Mouse (Mus musculus) neural tube, embryonic 12.5 days (tissue): ENCODE measurements at regions not wholly inside any gene's neighbourhood (a gene's known extent, or its start where the extent isn't known, plus 50 kb on each side); places are given as distances from the start of the nearest gene placed in this dataset.

ENCODE experiments used
- ATAC-seq: fragments of 200-750 bp; cut with Nextera tagmentation; 2 replicates; pipeline ENCODE4 v1.8.0; 2017; ENCODE audit warnings: low read depth, mild to moderate bottlenecking, moderate TSS enrichment, moderate library complexity; ENCODE audit not compliant: low FRiP score
- H3K27ac ChIP-seq: fragments of 300-500 bp; sonication (generic); 2 replicates; pipeline ENCODE4 v1.5.1; 2016
- H3K27me3 ChIP-seq: fragments of 300-500 bp; sonication (generic); replicated peaks from 2 replicates; pipeline ENCODE4 v1.6.1; 2016; ENCODE audit warnings: mild to moderate bottlenecking
- H3K36me3 ChIP-seq: fragments of 300-500 bp; sonication (generic); 2 replicates; pipeline ENCODE4 v1.6.1; 2016; ENCODE audit warnings: mild to moderate bottlenecking
- H3K4me1 ChIP-seq: fragments of 300-500 bp; sonication (generic); 2 replicates; pipeline ENCODE4 v1.6.1; 2016
- H3K4me2 ChIP-seq: fragments of 300-500 bp; sonication (generic); replicated peaks from 2 replicates; pipeline ENCODE4 v1.6.1; 2016; ENCODE audit warnings: mild to moderate bottlenecking
- H3K4me3 ChIP-seq: fragments of 300-500 bp; sonication (generic); 2 replicates; pipeline ENCODE4 v1.5.1; 2016
- H3K9ac ChIP-seq: fragments of 300-500 bp; sonication (generic); 2 replicates; pipeline ENCODE4 v1.6.1; 2016; ENCODE audit warnings: mild to moderate bottlenecking
- H3K9me3 ChIP-seq: fragments of 300-500 bp; sonication (generic); 2 replicates; pipeline ENCODE4 v1.6.1; 2016; ENCODE audit warnings: mild to moderate bottlenecking
- WGBS: fragments of 180-500 bp; shearing (Covaris S2); methylation state at CpG from one replicate; pipeline ENCODE4 v1.1.7; 2016; 5-methylcytosine and 5-hydroxymethylcytosine counted together

- Histone ChIP-seq H3K27me3 (no peaks in the 10 kb centered on the region), H3K9ac (no peak overlapping the region), H3K9me3 (no peaks in the 10 kb centered on the region), H3K36me3 (no peaks in the 10 kb centered on the region), H3K27ac (no peak overlapping the region), H3K4me2 (no peak overlapping the region), H3K4me3 (no peak overlapping the region), H3K4me1 (no peaks in the 10 kb centered on the region)
- no peak for ATAC-seq
- 83% methylated on average over 3 of the region's 3 CpGs for WGBS
Measured at GRCm38 (mm10) chr11:66605998-66606397, 80.2 kb upstream of the Shisa6 start.

GRCm38 (mm10) chr11:66606646-66607045 is 80.9 kb upstream of the Shisa6 start:
- Histone ChIP-seq H3K9ac (no peak overlapping the region), H3K4me3 (no peak overlapping the region), H3K27ac (no peak overlapping the region), H3K4me1 (no peaks in the 10 kb centered on the region), H3K27me3 (no peaks in the 10 kb centered on the region), H3K36me3 (no peaks in the 10 kb centered on the region), H3K9me3 (no peaks in the 10 kb centered on the region), H3K4me2 (no peak overlapping the region)
- no peak for ATAC-seq
- WGBS = 60% methylated on average over 9 of the region's 9 CpGs

- H3K9ac ChIP-seq = no peak overlapping the region
- 93% methylated on average over 2 of the region's 2 CpGs for WGBS
- no peak overlapping the region for H3K4me3 ChIP-seq
- ATAC-seq = no peak
- H3K27me3 ChIP-seq = no peaks in the 10 kb centered on the region
- no peaks in the 10 kb centered on the region for H3K9me3 ChIP-seq
- no peak overlapping the region for H3K27ac ChIP-seq
- 0 out of 2 replicates have a peak, but pooled peaks cover 4% of the 10 kb centered on the region for H3K4me1 ChIP-seq
- no peak overlapping the region for H3K4me2 ChIP-seq
- no peaks in the 10 kb centered on the region for H3K36me3 ChIP-seq
Measured at GRCm38 (mm10) chr11:66609733-66610132, 84.0 kb upstream of the Shisa6 start.

GRCm38 (mm10) chr11:66613150-66613549 is 87.4 kb upstream of the Shisa6 start:
- Histone ChIP-seq H3K9ac (no peak overlapping the region), H3K9me3 (no peaks in the 10 kb centered on the region), H3K4me2 (no peak overlapping the region), H3K4me3 (no peak overlapping the region), H3K36me3 (no peaks in the 10 kb centered on the region), H3K27ac (no peak overlapping the region), H3K27me3 (no peaks in the 10 kb centered on the region), H3K4me1 (0 out of 2 replicates have a peak, but pooled peaks cover 4% of the 10 kb centered on the region)
- WGBS = 17% methylated on average over 6 of the region's 6 CpGs
- no peak for ATAC-seq

- Histone ChIP-seq H3K9me3 (no peaks in the 10 kb centered on the region), H3K4me1 (no peaks in the 10 kb centered on the region), H3K4me3 (no peak overlapping the region), H3K9ac (no peak overlapping the region), H3K27ac (no peak overlapping the region), H3K27me3 (no peaks in the 10 kb centered on the region), H3K4me2 (no peak overlapping the region), H3K36me3 (no peaks in the 10 kb centered on the region)
- 91% methylated on average over 4 of the region's 4 CpGs for WGBS
- ATAC-seq = no peak
Measured at GRCm38 (mm10) chr11:66625491-66625890, 99.7 kb upstream of the Shisa6 start.

GRCm38 (mm10) chr11:66656810-66657209 is 131.0 kb upstream of the Shisa6 start:
- Histone ChIP-seq H3K27ac (no peak overlapping the region), H3K4me1 (no peaks in the 10 kb centered on the region), H3K9me3 (no peaks in the 10 kb centered on the region), H3K36me3 (no peaks in the 10 kb centered on the region), H3K27me3 (no peaks in the 10 kb centered on the region), H3K9ac (no peak overlapping the region), H3K4me2 (no peak overlapping the region), H3K4me3 (no peak overlapping the region)
- WGBS = 95% methylated on average over 3 of the region's 3 CpGs
- no peak for ATAC-seq

- Histone ChIP-seq H3K9me3 (no peaks in the 10 kb centered on the region), H3K4me2 (no peak overlapping the region), H3K4me3 (no peak overlapping the region), H3K36me3 (no peaks in the 10 kb centered on the region), H3K9ac (no peak overlapping the region), H3K4me1 (no peaks in the 10 kb centered on the region), H3K27me3 (no peaks in the 10 kb centered on the region), H3K27ac (no peak overlapping the region)
- WGBS = 61% methylated on average over 2 of the region's 2 CpGs
- ATAC-seq = no peak
Measured at GRCm38 (mm10) chr11:66674581-66674980, 148.8 kb upstream of the Shisa6 start.

- no peak overlapping the region for H3K9ac ChIP-seq
- no peaks in the 10 kb centered on the region for H3K36me3 ChIP-seq
- H3K27me3 ChIP-seq = no peaks in the 10 kb centered on the region
- H3K4me1 ChIP-seq = no peaks in the 10 kb centered on the region
- no peaks in the 10 kb centered on the region for H3K9me3 ChIP-seq
- no peak overlapping the region for H3K4me2 ChIP-seq
- WGBS = 64% methylated on average over 4 of the region's 4 CpGs
- no peak overlapping the region for H3K4me3 ChIP-seq
- H3K27ac ChIP-seq = no peak overlapping the region
- no peak for ATAC-seq
Measured at GRCm38 (mm10) chr11:66680057-66680621, 154.4 kb upstream of the Shisa6 start.

- Histone ChIP-seq H3K4me1 (no peaks in the 10 kb centered on the region), H3K4me3 (no peak overlapping the region), H3K9ac (no peak overlapping the region), H3K27me3 (no peaks in the 10 kb centered on the region), H3K36me3 (no peaks in the 10 kb centered on the region), H3K27ac (no peak overlapping the region), H3K9me3 (no peaks in the 10 kb centered on the region), H3K4me2 (no peak overlapping the region)
- WGBS = 89% methylated on average over 4 of the region's 4 CpGs
- no peak for ATAC-seq
Measured at GRCm38 (mm10) chr11:66681892-66682291, 156.1 kb upstream of the Shisa6 start.

GRCm38 (mm10) chr11:66684181-66684580 is 158.4 kb upstream of the Shisa6 start:
- Histone ChIP-seq H3K4me3 (no peak overlapping the region), H3K27ac (no peak overlapping the region), H3K9ac (no peak overlapping the region), H3K36me3 (no peaks in the 10 kb centered on the region), H3K27me3 (no peaks in the 10 kb centered on the region), H3K4me2 (no peak overlapping the region), H3K9me3 (no peaks in the 10 kb centered on the region), H3K4me1 (no peaks in the 10 kb centered on the region)
- ATAC-seq = no peak
- 69% methylated on average over 4 of the region's 4 CpGs for WGBS

GRCm38 (mm10) chr11:66694651-66695266 is 169.0 kb upstream of the Shisa6 start:
- Histone ChIP-seq H3K4me1 (no peaks in the 10 kb centered on the region), H3K36me3 (no peaks in the 10 kb centered on the region), H3K27ac (no peak overlapping the region), H3K4me3 (no peak overlapping the region), H3K27me3 (no peaks in the 10 kb centered on the region), H3K4me2 (no peak overlapping the region), H3K9ac (no peak overlapping the region), H3K9me3 (no peaks in the 10 kb centered on the region)
- no peak for ATAC-seq
- 68% methylated on average over 5 of the region's 5 CpGs for WGBS

- no peaks in the 10 kb centered on the region for H3K9me3 ChIP-seq
- no peaks in the 10 kb centered on the region for H3K36me3 ChIP-seq
- H3K27me3 ChIP-seq = no peaks in the 10 kb centered on the region
- H3K4me2 ChIP-seq = no peak overlapping the region
- H3K4me1 ChIP-seq = no peaks in the 10 kb centered on the region
- H3K9ac ChIP-seq = no peak overlapping the region
- WGBS = 77% methylated on average over 1 of the region's 1 CpGs
- no peak for ATAC-seq
- no peak overlapping the region for H3K4me3 ChIP-seq
- no peak overlapping the region for H3K27ac ChIP-seq
Measured at GRCm38 (mm10) chr11:66696791-66697190, 171.0 kb upstream of the Shisa6 start.

- Histone ChIP-seq H3K36me3 (no peaks in the 10 kb centered on the region), H3K4me2 (no peak overlapping the region), H3K4me1 (no peaks in the 10 kb centered on the region), H3K27ac (no peak overlapping the region), H3K9me3 (no peaks in the 10 kb centered on the region), H3K9ac (no peak overlapping the region), H3K27me3 (no peaks in the 10 kb centered on the region), H3K4me3 (no peak overlapping the region)
- no peak for ATAC-seq
- WGBS = 74% methylated on average over 1 of the region's 1 CpGs
Measured at GRCm38 (mm10) chr11:66745479-66745878, 166.3 kb upstream of the Pirt start.
